Mouse (Mus musculus) MEL (cell line): ENCODE data around the gene Mtss1l. TPM values are rescaled to one million over a fixed set of nuclear protein-coding genes. Genes with fewer than 3 reads are reported as not detected.

Experiments
- DNase-seq: peaks from one replicate; pipeline ENCODE4 v3.0.0; 2011; ENCODE audit warnings: low read depth, low spot score
- H3K27ac ChIP-seq: 2 replicates; pipeline ENCODE4 v1.5.1; 2012; ENCODE audit warnings: low read depth, mild to moderate bottlenecking, control low read depth, low read length, moderate library complexity; ENCODE audit not compliant: control insufficient read depth
- H3K27me3 ChIP-seq, 2 experiments: fragments of 150-350 bp in 1 of 2; sonication (generic) in 1 of 2; 2 replicates each; pipeline ENCODE4 v1.6.1; 2012; ENCODE audit warnings: low read length in 2 of 2, mild to moderate bottlenecking in 2 of 2, improper control_type of control experiment in 1 of 2, moderate library complexity in 1 of 2; ENCODE audit not compliant: insufficient read depth in 2 of 2, control insufficient read depth in 1 of 2
- H3K36me3 ChIP-seq, 2 experiments: 2 replicates each; pipeline ENCODE4 v1.6.1; 2012 to 2014; ENCODE audit warnings: low read length in 2 of 2, improper control_type of control experiment in 1 of 2, inconsistent platforms in 1 of 2, mild to moderate bottlenecking in 1 of 2; ENCODE audit not compliant: insufficient read depth in 2 of 2, control insufficient read depth in 1 of 2
- H3K4me1 ChIP-seq, 2 experiments: fragments of 150-350 bp in 1 of 2; sonication (generic) in 1 of 2; 2 replicates each; pipeline ENCODE4 v1.6.1; 2012; ENCODE audit warnings: low read length in 2 of 2, improper control_type of control experiment in 1 of 2, mild to moderate bottlenecking in 1 of 2; ENCODE audit not compliant: insufficient read depth in 2 of 2, control insufficient read depth in 1 of 2
- H3K4me3 ChIP-seq, 2 experiments: fragments of 150-350 bp in 1 of 2; sonication (generic) in 1 of 2; 2 replicates each; pipeline ENCODE4 v1.5.1; 2012; ENCODE audit warnings: low read depth in 2 of 2, low read length in 2 of 2, mild to moderate bottlenecking in 2 of 2, moderate library complexity in 2 of 2, control low read depth in 1 of 2, improper control_type of control experiment in 1 of 2; ENCODE audit not compliant: control insufficient read depth in 1 of 2, insufficient read depth in 1 of 2
- H3K79me2 ChIP-seq: 2 replicates; pipeline ENCODE4 v1.6.1; 2012; ENCODE audit warnings: mild to moderate bottlenecking, low read length, moderate library complexity; ENCODE audit not compliant: control insufficient read depth, poor library complexity, insufficient read depth
- H3K9ac ChIP-seq: 2 replicates; pipeline ENCODE4 v1.6.1; 2012; ENCODE audit warnings: low read depth, mild to moderate bottlenecking, control low read depth, low read length, moderate library complexity; ENCODE audit not compliant: control insufficient read depth, poor library complexity, severe bottlenecking
- H3K9me3 ChIP-seq: fragments of 150-350 bp; sonication (generic); replicated peaks from 2 replicates; pipeline ENCODE4 v1.6.1; 2012; ENCODE audit warnings: mild to moderate bottlenecking, low read length, improper control_type of control experiment, moderate library complexity; ENCODE audit not compliant: insufficient read depth
- TBP ChIP-seq: IDR thresholded peaks from 2 replicates; pipeline ENCODE4 v1.8.0; 2011; ENCODE audit warnings: low read depth, low read length, improper control_type of control experiment
- polyA plus RNA-seq, 2 experiments: library from polyadenylated mRNA; stranded (reverse) in 1 of 2; unstranded in 1 of 2; fragments of >175 nt in 1 of 2; fragments of >200 nt in 1 of 2; gene quantifications; 2 replicates each; pipeline versions ENCODE4 v1.2.1 to v1.2.4; 2012; ENCODE audit warnings: low replicate concordance in 2 of 2, low read depth in 1 of 2; ENCODE audit not compliant: insufficient read length in 2 of 2, insufficient read depth in 1 of 2, missing spikeins in 1 of 2
- total RNA-seq: library from RNA; depleted of rRNA; stranded (reverse); fragments of 300-350 nt; gene quantifications from 2 replicates; pipeline ENCODE4 v1.2.3, GENCODE M21; 2012; rRNA removed

Mtss1l gene
- total and polyA plus RNA-seq, 3 experiments = 1.2 to 4.3 TPM; not detected in 1

- DNase-seq = peak; percentile 31
- no peaks in the 10 kb centered on the region; a peak in 1 of 4 replicates for H3K36me3 ChIP-seq
- no peaks in the 10 kb centered on the region for H3K27me3 ChIP-seq
- H3K9ac ChIP-seq = no peak overlapping the region
- TF ChIP-seq TBP = no peak
- peaks cover 0 to 3% of the 10 kb centered on the region in 2 experiments; a peak in 1 of 4 replicates for H3K4me1 ChIP-seq
- H3K4me3 ChIP-seq = no peak overlapping the region
- no peaks in the 10 kb centered on the region for H3K9me3 ChIP-seq
- no peaks in the 10 kb centered on the region for H3K79me2 ChIP-seq
- H3K27ac ChIP-seq = no peak overlapping the region
Observed at GRCm38 (mm10) chr8:110790270-110790669, 69.0 kb downstream of the Mtss1l start.

Other genes starting within 250 kb of the Mtss1l start
- 31.1 and 31.7 TPM in 2 replicates for gene Vac14, start 102.9 kb upstream of the Mtss1l start, total RNA-seq
- gene Vac14, start 102.9 kb upstream of the Mtss1l start, polyA plus RNA-seq = 10 to 100 TPM in 1 of 2 experiments, not detected in 1; 86.0 TPM
- gene Il34, start 84.4 kb downstream of the Mtss1l start, total RNA-seq = 0.12 and 0.26 TPM in 2 replicates
- under 1 TPM in 1 of 2 experiments, not detected in 1; 0.18 TPM for gene Il34, start 84.4 kb downstream of the Mtss1l start, polyA plus RNA-seq
- gene Cog4, start 125.1 kb downstream of the Mtss1l start, total RNA-seq = 31.7 and 32.1 TPM in 2 replicates
- gene Cog4, start 125.1 kb downstream of the Mtss1l start, polyA plus RNA-seq = 10 to 100 TPM in 1 of 2 experiments, not detected in 1; 35.3 TPM
- gene Sf3b3, start 125.3 kb downstream of the Mtss1l start, total RNA-seq = 150 and 170 TPM in 2 replicates
- 100 to 1,000 TPM; 167 to 224 TPM for gene Sf3b3, start 125.3 kb downstream of the Mtss1l start, polyA plus RNA-seq
- 8.3 and 9.1 TPM in 2 replicates for gene Fuk, start 181.0 kb downstream of the Mtss1l start, total RNA-seq
- gene Fuk, start 181.0 kb downstream of the Mtss1l start, polyA plus RNA-seq = 10 to 100 TPM in 1 of 2 experiments, not detected in 1; 10.6 TPM
- gene St3gal2, start 198.4 kb downstream of the Mtss1l start, total RNA-seq = 4.0 and 5.2 TPM in 2 replicates
- gene St3gal2, start 198.4 kb downstream of the Mtss1l start, polyA plus RNA-seq = 10 to 100 TPM in 1 of 2 experiments, not detected in 1; 18.0 TPM